Mouse (Mus musculus): ENCODE measurements around the gene Foxe1. TPM values are rescaled to one million over a fixed set of nuclear protein-coding genes. Genes with fewer than 3 reads are reported as not detected.

Foxe1 gene
- polyA plus RNA-seq, 1 experiment = 0.04 TPM

DNA sequence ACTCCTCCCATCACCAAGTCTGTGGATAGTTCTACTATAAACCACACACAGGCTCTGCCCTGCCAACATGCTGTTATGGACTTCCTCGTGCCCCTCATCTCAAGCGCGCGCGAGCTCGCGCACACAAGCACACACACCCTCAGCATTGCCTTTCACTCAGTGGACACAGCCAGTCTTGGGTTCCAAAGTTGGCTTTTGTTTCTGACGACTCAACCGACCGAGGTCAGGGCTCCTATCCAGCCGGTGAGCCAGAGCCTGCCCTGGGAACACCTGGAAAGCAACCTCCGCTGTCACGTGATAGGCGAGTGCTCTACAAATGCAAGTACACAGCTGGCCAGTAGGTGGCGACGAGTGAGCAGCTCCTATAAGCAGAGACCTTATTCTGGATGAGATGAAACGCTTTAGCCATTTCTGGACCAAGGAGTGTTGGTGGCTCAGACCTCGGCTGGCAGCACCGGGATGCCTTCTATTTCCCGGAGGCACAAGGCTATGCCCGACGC, 31.5 kb downstream of the Foxe1 start:
- peaks cover 3% of the 10 kb centered on the region for H3K36me3 ChIP-seq (ENCODE audit: control insufficient read depth, insufficient read depth, low read length)
- H3K27ac ChIP-seq (ENCODE audit: control insufficient read depth, insufficient read depth, low read depth, low read length) = no peak overlapping the region
- H3K4me3 ChIP-seq (ENCODE audit: control insufficient read depth, low read depth, low read length) = peak overlapping the region; percentile 45
- TF ChIP-seq CTCF (IDR thresholded peaks at IDR 0.05; ENCODE audit: control insufficient read depth, insufficient read depth, insufficient replicate concordance, low read depth, low read length) (peak; percentile 90), POLR2A (IDR thresholded peaks at IDR 0.05; ENCODE audit: control insufficient read depth, low read depth, low read length) (no peak)
- H3K4me1 ChIP-seq (ENCODE audit: control insufficient read depth, insufficient read depth, low read length) = peaks cover 12% of the 10 kb centered on the region
- no peaks in the 10 kb centered on the region for H3K27me3 ChIP-seq (ENCODE audit: control insufficient read depth, insufficient read depth, low read length)

GRCm38 (mm10) chr4:46388556-46388955, 45.1 kb downstream of the Foxe1 start:
- peaks cover 2% of the 10 kb centered on the region; the same call in 1 of the 2 replicates for H3K36me3 ChIP-seq (ENCODE audit: control insufficient read depth, insufficient read depth, low read length)
- peak overlapping the region; percentile 92; the same call in 1 of the 2 replicates for H3K4me3 ChIP-seq (ENCODE audit: control insufficient read depth, low read depth, low read length)
- H3K27ac ChIP-seq (ENCODE audit: control insufficient read depth, insufficient read depth, low read depth, low read length) = no peak overlapping the region; the same call in 1 of the 2 replicates
- no peaks in the 10 kb centered on the region for H3K27me3 ChIP-seq (ENCODE audit: control insufficient read depth, insufficient read depth, low read length)
- TF ChIP-seq CTCF (IDR thresholded peaks at IDR 0.05; ENCODE audit: control insufficient read depth, insufficient read depth, insufficient replicate concordance, low read depth, low read length) = no peak
- TF ChIP-seq POLR2A (IDR thresholded peaks at IDR 0.05; ENCODE audit: control insufficient read depth, low read depth, low read length) = no peak
- H3K4me1 ChIP-seq (ENCODE audit: control insufficient read depth, insufficient read depth, low read length) = no peaks in the 10 kb centered on the region; the same call in 1 of the 2 replicates

GRCm38 (mm10) chr4:46389013-46389611, 45.7 kb downstream of the Foxe1 start, which contains the start of gene Trmo:
Gene Trmo (minus strand): TSS chr4:46389437.
- H3K36me3 ChIP-seq (ENCODE audit: control insufficient read depth, insufficient read depth, low read length) = no peaks in the 10 kb centered on the region; the same call in 1 of the 2 replicates
- no peaks in the 10 kb centered on the region for H3K27me3 ChIP-seq (ENCODE audit: control insufficient read depth, insufficient read depth, low read length)
- no peaks in the 10 kb centered on the region; the same call in 1 of the 2 replicates for H3K4me1 ChIP-seq (ENCODE audit: control insufficient read depth, insufficient read depth, low read length)
- peak within 1 kb of the TSS; percentile 92 for H3K27ac ChIP-seq (ENCODE audit: control insufficient read depth, insufficient read depth, low read depth, low read length)
- peak; percentile 23; the same call in 1 of the 2 replicates for TF ChIP-seq CTCF (IDR thresholded peaks at IDR 0.05; ENCODE audit: control insufficient read depth, insufficient read depth, insufficient replicate concordance, low read depth, low read length)
- peak; percentile 89 for TF ChIP-seq POLR2A (IDR thresholded peaks at IDR 0.05; ENCODE audit: control insufficient read depth, low read depth, low read length)
- H3K4me3 ChIP-seq (ENCODE audit: control insufficient read depth, low read depth, low read length) = peak within 1 kb of the TSS; percentile 92

- H3K4me1 ChIP-seq (ENCODE audit: control insufficient read depth, insufficient read depth, low read length) = no peaks in the 10 kb centered on the region; the same call in 1 of the 2 replicates
- H3K36me3 ChIP-seq (ENCODE audit: control insufficient read depth, insufficient read depth, low read length) = no peaks in the 10 kb centered on the region; the same call in 1 of the 2 replicates
- peak overlapping the region; percentile 92 for H3K4me3 ChIP-seq (ENCODE audit: control insufficient read depth, low read depth, low read length)
- peak overlapping the region; percentile 92 for H3K27ac ChIP-seq (ENCODE audit: control insufficient read depth, insufficient read depth, low read depth, low read length)
- TF ChIP-seq CTCF (IDR thresholded peaks at IDR 0.05; ENCODE audit: control insufficient read depth, insufficient read depth, insufficient replicate concordance, low read depth, low read length) = no peak
- TF ChIP-seq POLR2A (IDR thresholded peaks at IDR 0.05; ENCODE audit: control insufficient read depth, low read depth, low read length) = no peak
- H3K27me3 ChIP-seq (ENCODE audit: control insufficient read depth, insufficient read depth, low read length) = no peaks in the 10 kb centered on the region
These were observed 46.4 kb downstream of the Foxe1 start for GRCm38 (mm10) chr4:46389612-46390341.

DNA sequence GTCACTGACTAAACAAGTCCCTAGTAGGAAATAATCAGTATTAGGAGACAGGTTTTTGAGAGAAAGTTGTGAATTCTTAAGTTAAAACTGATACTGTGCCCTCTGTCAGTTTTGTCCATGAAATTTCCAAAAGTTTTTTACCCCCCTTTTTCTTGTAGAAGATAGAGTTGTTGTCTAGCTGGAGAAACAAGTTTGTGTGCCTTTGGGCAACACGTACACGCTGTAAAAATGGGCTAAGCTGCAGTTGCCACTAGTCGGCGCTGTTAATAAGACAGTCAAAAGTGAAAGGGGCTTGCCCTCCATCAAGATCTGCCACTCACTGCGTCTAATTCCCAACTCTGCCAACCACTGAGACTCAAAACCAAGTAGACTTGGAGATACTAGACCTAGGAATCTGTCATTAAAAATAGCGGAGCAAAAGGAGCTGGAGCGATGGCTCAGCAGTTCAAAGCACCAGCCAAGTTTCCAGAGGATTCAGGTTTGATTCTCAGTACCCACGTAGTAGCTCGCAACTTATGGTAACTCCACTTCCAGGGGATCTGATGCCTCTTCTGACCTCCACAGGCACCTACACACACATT, 47.1 kb downstream of the Foxe1 start:
- TF ChIP-seq POLR2A (IDR thresholded peaks at IDR 0.05; ENCODE audit: control insufficient read depth, low read depth, low read length) (no peak), CTCF (IDR thresholded peaks at IDR 0.05; ENCODE audit: control insufficient read depth, insufficient read depth, insufficient replicate concordance, low read depth, low read length) (peak; percentile 38; the same call in 1 of the 2 replicates)
- no peaks in the 10 kb centered on the region for H3K27me3 ChIP-seq (ENCODE audit: control insufficient read depth, insufficient read depth, low read length)
- no peaks in the 10 kb centered on the region; the same call in 1 of the 2 replicates for H3K36me3 ChIP-seq (ENCODE audit: control insufficient read depth, insufficient read depth, low read length)
- H3K4me3 ChIP-seq (ENCODE audit: control insufficient read depth, low read depth, low read length) = no peak overlapping the region
- H3K27ac ChIP-seq (ENCODE audit: control insufficient read depth, insufficient read depth, low read depth, low read length) = no peak overlapping the region
- H3K4me1 ChIP-seq (ENCODE audit: control insufficient read depth, insufficient read depth, low read length) = no peaks in the 10 kb centered on the region; the same call in 1 of the 2 replicates

- TF ChIP-seq CTCF (IDR thresholded peaks at IDR 0.05; ENCODE audit: control insufficient read depth, insufficient read depth, insufficient replicate concordance, low read depth, low read length) = no peak
- no peak for TF ChIP-seq POLR2A (IDR thresholded peaks at IDR 0.05; ENCODE audit: control insufficient read depth, low read depth, low read length)
- no peaks in the 10 kb centered on the region for H3K27me3 ChIP-seq (ENCODE audit: control insufficient read depth, insufficient read depth, low read length)
- H3K4me1 ChIP-seq (ENCODE audit: control insufficient read depth, insufficient read depth, low read length) = no peaks in the 10 kb centered on the region; the same call in 1 of the 2 replicates
- H3K36me3 ChIP-seq (ENCODE audit: control insufficient read depth, insufficient read depth, low read length) = no peaks in the 10 kb centered on the region
- no peak overlapping the region for H3K27ac ChIP-seq (ENCODE audit: control insufficient read depth, insufficient read depth, low read depth, low read length)
- H3K4me3 ChIP-seq (ENCODE audit: control insufficient read depth, low read depth, low read length) = no peak overlapping the region
These were observed 51.0 kb downstream of the Foxe1 start for GRCm38 (mm10) chr4:46394388-46394787.

DNA sequence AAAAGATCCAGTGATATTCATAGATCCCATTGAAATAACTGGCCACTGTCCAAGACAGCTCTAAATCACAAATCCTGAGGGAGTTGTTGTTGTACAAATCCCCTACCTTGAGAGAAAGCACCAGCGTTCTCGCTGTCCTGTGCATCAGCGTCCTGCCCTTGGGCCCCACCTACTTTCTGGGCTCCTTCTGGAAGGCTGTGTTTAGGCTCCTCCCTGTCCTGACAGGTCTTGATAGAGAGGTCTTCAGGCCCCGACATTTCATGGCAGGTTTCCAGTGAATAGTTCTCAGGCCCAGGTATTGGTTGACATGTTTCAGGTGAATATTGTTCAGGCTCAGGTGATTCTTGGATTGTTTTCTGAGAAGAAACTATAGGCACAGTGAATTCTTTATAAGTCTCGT, 52.3 kb downstream of the Foxe1 start:
- Histone ChIP-seq H3K27me3 (ENCODE audit: control insufficient read depth, insufficient read depth, low read length) (no peaks in the 10 kb centered on the region), H3K36me3 (ENCODE audit: control insufficient read depth, insufficient read depth, low read length) (no peaks in the 10 kb centered on the region), H3K27ac (ENCODE audit: control insufficient read depth, insufficient read depth, low read depth, low read length) (no peak overlapping the region), H3K4me3 (ENCODE audit: control insufficient read depth, low read depth, low read length) (no peak overlapping the region), H3K4me1 (ENCODE audit: control insufficient read depth, insufficient read depth, low read length) (no peaks in the 10 kb centered on the region)
- TF ChIP-seq POLR2A (IDR thresholded peaks at IDR 0.05; ENCODE audit: control insufficient read depth, low read depth, low read length) (no peak), CTCF (IDR thresholded peaks at IDR 0.05; ENCODE audit: control insufficient read depth, insufficient read depth, insufficient replicate concordance, low read depth, low read length) (no peak)

Other genes with a start within 250 kb of the Foxe1 start
- 121 and 124 TPM in 2 replicates for gene Ncbp1, start 205.0 kb upstream of the Foxe1 start, polyA plus RNA-seq (2012; rRNA removed)
- gene Tstd2, start 204.9 kb upstream of the Foxe1 start, polyA plus RNA-seq (2012; rRNA removed) = 7.1 and 7.9 TPM in 2 replicates
- 6.2 and 7.2 TPM in 2 replicates for gene Xpa, start 147.3 kb upstream of the Foxe1 start, polyA plus RNA-seq (2012; rRNA removed)
- gene Trmo, start 45.8 kb downstream of the Foxe1 start, polyA plus RNA-seq (2012; rRNA removed) = 12.1 and 12.2 TPM in 2 replicates
- 54.7 and 57.4 TPM in 2 replicates for gene Hemgn, start 69.9 kb downstream of the Foxe1 start, polyA plus RNA-seq (2012; rRNA removed)
- 10.5 and 11.6 TPM in 2 replicates for gene Anp32b, start 107.3 kb downstream of the Foxe1 start, polyA plus RNA-seq (2012; rRNA removed)
- gene Nans, start 145.6 kb downstream of the Foxe1 start, polyA plus RNA-seq (2012; rRNA removed) = 9.5 and 10.7 TPM in 2 replicates
- gene Trim14, start 192.5 kb downstream of the Foxe1 start, polyA plus RNA-seq (2012; rRNA removed) = 6.4 and 6.6 TPM in 2 replicates